17 mouse cellular contexts compared by ENCODE assay signal in the genomic region with DNA sequence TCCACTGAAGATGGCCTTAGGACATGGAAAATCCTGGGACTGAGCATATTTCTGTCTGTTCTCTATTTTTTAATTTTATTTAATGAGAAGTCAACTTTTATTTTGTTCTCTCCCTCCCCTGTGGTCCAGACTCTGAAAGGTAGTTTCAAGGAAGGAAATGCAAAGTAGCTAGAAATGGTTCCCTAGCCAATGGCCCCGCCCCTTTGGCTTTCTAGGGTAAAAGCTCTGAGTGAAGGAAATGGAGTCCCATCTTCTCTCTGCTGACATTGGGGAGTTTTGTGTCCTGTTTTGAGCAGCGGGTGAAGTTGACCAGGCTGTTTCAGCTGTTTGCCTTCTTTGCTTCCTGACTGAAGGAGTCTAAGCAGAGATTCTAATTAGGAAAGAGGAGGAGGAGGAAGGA.
DNase-seq lines count a peak whose midpoint lies in the region; ATAC-seq and TF ChIP-seq lines count a peak whose summit lies in the region.
"Had no signal": no experiment of that assay in that cellular context is flagged by ENCODE, and none has a peak within 500 bp of the region (broad histone marks: within the 10 kb centered on the region; RNA-seq: fewer than 3 reads in every experiment).

No protein-coding gene starts in this region.

- TF ChIP-seq EP300 in lung, postnatal 0 days (IDR thresholded peaks at IDR 0.05) = no peak

- H3K4me2 ChIP-seq in lung, postnatal 0 days (replicated peaks; ENCODE audit: low read depth, low read length) = no peak overlapping the region
- H3K4me2 ChIP-seq in midbrain, embryonic 15.5 days = no peak overlapping the region
- no peak overlapping the region for H3K4me2 ChIP-seq in forebrain, embryonic 14.5 days (ENCODE audit: low read length)
- H3K4me2 ChIP-seq: embryonic facial prominence, embryonic 12.5 days; heart, embryonic 15.5 days; hindbrain, embryonic 12.5 days; limb, embryonic 12.5 days; liver, embryonic 15.5 days had no signal

- WGBS in lung, postnatal 0 days = 67% methylated on average over 2 of the region's 2 CpGs
- 91% methylated on average over 2 of the region's 2 CpGs for WGBS in midbrain, embryonic 15.5 days
- 86% methylated on average over 2 of the region's 2 CpGs for WGBS in forebrain, embryonic 14.5 days

- DNase-seq in lung, postnatal 14 days = peak; percentile 12
- no peak for DNase-seq in lung, postnatal 0 days (ENCODE audit: low spot score)
- peak; percentile 35 to 45 for DNase-seq in spleen, postnatal 14 days (ENCODE audit: low spot score in 2 of 2)
- peak; percentile 63 for DNase-seq in thymus, postnatal 25 days
- no peak for DNase-seq in gastrocnemius, postnatal 25 days
- no peak for DNase-seq in forebrain, embryonic 14.5 days (ENCODE audit: low spot score)
- DNase-seq: adrenal gland, postnatal 14 days; cerebellum, postnatal 10 days had no signal

- no peaks in the 10 kb centered on the region for H3K27me3 ChIP-seq in lung, postnatal 0 days (replicated peaks; ENCODE audit: insufficient read depth, low read length)
- H3K27me3 ChIP-seq in midbrain, embryonic 15.5 days (replicated peaks) = no peaks in the 10 kb centered on the region
- no peaks in the 10 kb centered on the region for H3K27me3 ChIP-seq in forebrain, embryonic 14.5 days (replicated peaks; ENCODE audit: control insufficient read depth, insufficient read depth, low read length)
- H3K27me3 ChIP-seq: embryonic facial prominence, embryonic 12.5 days; heart, embryonic 15.5 days; hindbrain, embryonic 12.5 days; limb, embryonic 12.5 days; liver, embryonic 15.5 days had no signal

- no peak overlapping the region for H3K27ac ChIP-seq in lung, postnatal 0 days (ENCODE audit: low read length)
- H3K27ac ChIP-seq in midbrain, embryonic 15.5 days = no peak overlapping the region
- H3K27ac ChIP-seq in forebrain, embryonic 14.5 days (ENCODE audit: low read depth, low read length) = no peak overlapping the region
- H3K27ac ChIP-seq: embryonic facial prominence, embryonic 12.5 days; heart, embryonic 15.5 days; hindbrain, embryonic 12.5 days; limb, embryonic 12.5 days; liver, embryonic 15.5 days had no signal

- no peaks in the 10 kb centered on the region for H3K4me1 ChIP-seq in lung, postnatal 0 days (ENCODE audit: insufficient read depth, low read depth, low read length)
- peaks cover 4% of the 10 kb centered on the region; the same call in 1 of the 2 replicates for H3K4me1 ChIP-seq in midbrain, embryonic 15.5 days
- peaks cover 8% of the 10 kb centered on the region for H3K4me1 ChIP-seq in forebrain, embryonic 14.5 days (ENCODE audit: control insufficient read depth, insufficient read depth, low read length)
- H3K4me1 ChIP-seq: embryonic facial prominence, embryonic 12.5 days; heart, embryonic 15.5 days; liver, embryonic 15.5 days had no signal

- no peak for ATAC-seq in lung, postnatal 0 days
- peak; percentile 27 to 45; a peak in 1 of 4 replicates for ATAC-seq in hematopoietic stem cell, adult 5-6 weeks (replicated peaks in 1 of 2; ENCODE audit: insufficient read depth in 1 of 2, low FRiP score in 2 of 2, low TSS enrichment in 1 of 2, low read depth in 1 of 2, poor library complexity in 2 of 2, severe bottlenecking in 2 of 2)
- no peak for ATAC-seq in midbrain, embryonic 15.5 days (replicated peaks)
- ATAC-seq in forebrain, embryonic 14.5 days = no peak
- ATAC-seq: intestine, embryonic 16.5 days had no signal

- no peak overlapping the region for H3K4me3 ChIP-seq in lung, postnatal 0 days (ENCODE audit: low read depth, low read length)
- no peak overlapping the region for H3K4me3 ChIP-seq in midbrain, embryonic 15.5 days
- H3K4me3 ChIP-seq in forebrain, embryonic 14.5 days (ENCODE audit: low read depth, low read length) = no peak overlapping the region
- H3K4me3 ChIP-seq: embryonic facial prominence, embryonic 12.5 days; heart, embryonic 15.5 days; hindbrain, embryonic 12.5 days; limb, embryonic 12.5 days; liver, embryonic 15.5 days; megakaryocyte, embryonic 14.5 days had no signal

- H3K9ac ChIP-seq in lung, postnatal 0 days (replicated peaks; ENCODE audit: low read depth) = no peak overlapping the region
- H3K9ac ChIP-seq in midbrain, embryonic 15.5 days = no peak overlapping the region
- H3K9ac ChIP-seq in forebrain, embryonic 14.5 days (ENCODE audit: low read length) = no peak overlapping the region
- H3K9ac ChIP-seq: embryonic facial prominence, embryonic 12.5 days; heart, embryonic 15.5 days; hindbrain, embryonic 12.5 days; limb, embryonic 12.5 days; liver, embryonic 15.5 days had no signal

- no peak for TF ChIP-seq CTCF in lung, postnatal 0 days (IDR thresholded peaks at IDR 0.05)

- no peaks in the 10 kb centered on the region for H3K36me3 ChIP-seq in lung, postnatal 0 days (ENCODE audit: insufficient read depth, low read length)
- no peaks in the 10 kb centered on the region for H3K36me3 ChIP-seq in midbrain, embryonic 15.5 days (replicated peaks)
- no peaks in the 10 kb centered on the region for H3K36me3 ChIP-seq in forebrain, embryonic 14.5 days (ENCODE audit: control insufficient read depth, insufficient read depth, low read length)
- H3K36me3 ChIP-seq: embryonic facial prominence, embryonic 12.5 days; heart, embryonic 15.5 days; hindbrain, embryonic 12.5 days; limb, embryonic 12.5 days; liver, embryonic 15.5 days had no signal

- no peaks in the 10 kb centered on the region for H3K9me3 ChIP-seq in lung, postnatal 0 days (ENCODE audit: low read length)
- no peaks in the 10 kb centered on the region for H3K9me3 ChIP-seq in midbrain, embryonic 15.5 days
- H3K9me3 ChIP-seq in forebrain, embryonic 14.5 days (replicated peaks; ENCODE audit: control insufficient read depth, low read length) = no peaks in the 10 kb centered on the region
- H3K9me3 ChIP-seq: embryonic facial prominence, embryonic 12.5 days; heart, embryonic 15.5 days; hindbrain, embryonic 12.5 days; limb, embryonic 12.5 days; liver, embryonic 15.5 days; megakaryocyte, embryonic 14.5 days had no signal

Comparison
In these comparisons a context has a peak if more than half of its experiments do, and no peak if none do; other contexts are left out.
1. DNase-seq: peak in lung, postnatal 14 days (single experiment), spleen, postnatal 14 days (2 of 2) and thymus, postnatal 25 days (single experiment); none in lung, postnatal 0 days (single experiment), gastrocnemius, postnatal 25 days (single experiment) and forebrain, embryonic 14.5 days (single experiment).
2. ATAC-seq: peak in hematopoietic stem cell, adult 5-6 weeks (2 of 2); none in lung, postnatal 0 days (single experiment), midbrain, embryonic 15.5 days (single experiment) and forebrain, embryonic 14.5 days (single experiment).